Mouse (Mus musculus) CH12.LX (cell line): ENCODE data around the gene Tlx1. TPM values are rescaled to one million over a fixed set of nuclear protein-coding genes. Genes with fewer than 3 reads are reported as not detected.

Source experiments
- DNase-seq: peaks from one replicate; pipeline ENCODE4 v3.0.0-alpha.2; 2013; ENCODE audit errors: extremely low read depth
- H3K27ac ChIP-seq: 2 replicates; pipeline ENCODE4 v1.5.1; 2012; ENCODE audit warnings: low read depth, mild to moderate bottlenecking, control low read depth, moderate library complexity; ENCODE audit not compliant: insufficient read depth
- H3K27me3 ChIP-seq: replicated peaks from 2 replicates; pipeline ENCODE3; 2012; ENCODE audit warnings: inconsistent platforms
- H3K36me3 ChIP-seq, 2 experiments: replicated peaks in 1 of 2; 2 replicates each; pipeline versions ENCODE3 to v1.6.1; 2012; ENCODE audit warnings: inconsistent platforms in 1 of 2, low read length in 1 of 2, mild to moderate bottlenecking in 1 of 2, mixed read lengths in 1 of 2, moderate library complexity in 1 of 2; ENCODE audit not compliant: control insufficient read depth in 1 of 2, insufficient read depth in 1 of 2
- H3K4me1 ChIP-seq, 2 experiments: 2 replicates each; pipeline ENCODE4 v1.6.1; 2012; ENCODE audit warnings: inconsistent platforms in 1 of 2, moderate library complexity in 1 of 2; ENCODE audit not compliant: insufficient read depth in 2 of 2, control insufficient read depth in 1 of 2
- H3K4me2 ChIP-seq: 2 replicates; pipeline ENCODE4 v1.6.1; 2012; ENCODE audit warnings: low read depth, mild to moderate bottlenecking, control low read depth; ENCODE audit not compliant: poor library complexity, insufficient read depth, severe bottlenecking
- H3K4me3 ChIP-seq, 3 experiments: fragments of 150-350 bp in 1 of 3; sonication (generic) in 1 of 3; replicated peaks in 1 of 3; 2 replicates each; pipeline versions ENCODE3 to v1.5.1; 2011 to 2012; ENCODE audit warnings: low read depth in 2 of 3, low read length in 2 of 3, mild to moderate bottlenecking in 2 of 3, moderate library complexity in 2 of 3, control low read depth in 1 of 3, improper control_type of control experiment in 1 of 3, inconsistent platforms in 1 of 3, mixed read lengths in 1 of 3; ENCODE audit not compliant: poor library complexity in 1 of 3
- H3K79me2 ChIP-seq: replicated peaks from 2 replicates; pipeline ENCODE4 v1.6.1; 2012; ENCODE audit warnings: mild to moderate bottlenecking, moderate library complexity; ENCODE audit not compliant: control insufficient read depth, poor library complexity, insufficient read depth, severe bottlenecking; ENCODE audit errors: extremely low read depth
- H3K9ac ChIP-seq: 2 replicates; pipeline ENCODE4 v1.6.1; 2012; ENCODE audit warnings: low read depth, mild to moderate bottlenecking, control low read depth, moderate library complexity; ENCODE audit not compliant: insufficient read depth
- H3K9me3 ChIP-seq: replicated peaks from 2 replicates; pipeline ENCODE3; 2012; ENCODE audit warnings: low read length, inconsistent platforms, mixed read lengths
- BHLHE40 ChIP-seq: IDR thresholded peaks from 2 replicates; pipeline ENCODE4 v1.6.1; 2011; ENCODE audit warnings: mild to moderate bottlenecking, low read depth, low read length, improper control_type of control experiment
- CHD1 ChIP-seq: IDR thresholded peaks from 2 replicates; pipeline ENCODE4 v1.6.1; 2012; ENCODE audit warnings: low read depth, low read length, improper control_type of control experiment, inconsistent platforms
- E2F4 ChIP-seq: IDR thresholded peaks from 2 replicates; pipeline ENCODE4 v1.6.1; 2011; ENCODE audit warnings: low read depth, low read length, improper control_type of control experiment; ENCODE audit not compliant: insufficient replicate concordance
- ELF1 ChIP-seq: IDR thresholded peaks from 2 replicates; pipeline ENCODE4 v1.6.1; 2014; ENCODE audit warnings: low read depth, mild to moderate bottlenecking, inconsistent platforms, low read length, improper control_type of control experiment
- EP300 ChIP-seq: IDR thresholded peaks from 2 replicates; pipeline ENCODE4 v1.6.1; 2011; ENCODE audit warnings: low read length, improper control_type of control experiment
- ETS1 ChIP-seq: conservative IDR thresholded peaks from 2 replicates; pipeline ENCODE4 v1.6.1; 2012; ENCODE audit warnings: low read depth, mild to moderate bottlenecking, inconsistent platforms, low read length, improper control_type of control experiment, moderate library complexity
- GABPA ChIP-seq: IDR thresholded peaks from 2 replicates; pipeline ENCODE4 v1.6.1; 2012; ENCODE audit warnings: low read depth, low read length, improper control_type of control experiment, inconsistent platforms; ENCODE audit not compliant: insufficient replicate concordance
- IRF4 ChIP-seq: IDR thresholded peaks from 2 replicates; pipeline ENCODE4 v1.6.1; 2014; ENCODE audit warnings: low read depth, mild to moderate bottlenecking, inconsistent platforms, low read length, improper control_type of control experiment
- JUND ChIP-seq: conservative IDR thresholded peaks from 2 replicates; pipeline ENCODE4 v1.6.1; 2011; ENCODE audit warnings: low read depth, low read length, improper control_type of control experiment
- MAFK ChIP-seq: IDR thresholded peaks from 2 replicates; pipeline ENCODE4 v1.6.1; 2011; ENCODE audit warnings: low read length, improper control_type of control experiment; ENCODE audit not compliant: insufficient replicate concordance
- MAZ ChIP-seq: IDR thresholded peaks from 2 replicates; pipeline ENCODE4 v1.6.1; 2012; ENCODE audit warnings: low read depth, mild to moderate bottlenecking, inconsistent platforms, low read length, improper control_type of control experiment, moderate library complexity
- MEF2A ChIP-seq: IDR thresholded peaks from 2 replicates; pipeline ENCODE4 v1.6.1; 2014; ENCODE audit warnings: low read depth, mild to moderate bottlenecking, inconsistent platforms, low read length, improper control_type of control experiment, borderline replicate concordance
- MYC ChIP-seq: IDR thresholded peaks from 2 replicates; pipeline ENCODE4 v1.6.1; 2011; ENCODE audit warnings: low read depth, mild to moderate bottlenecking, improper control_type of control experiment, low read length
- NRF1 ChIP-seq: IDR thresholded peaks from 2 replicates; pipeline ENCODE4 v1.6.1; 2014; ENCODE audit warnings: low read depth, mild to moderate bottlenecking, inconsistent platforms, low read length, improper control_type of control experiment, moderate library complexity
- PAX5 ChIP-seq: IDR thresholded peaks from 2 replicates; pipeline ENCODE4 v1.6.1; 2012; ENCODE audit warnings: low read length, inconsistent platforms, mixed read lengths
- RAD21 ChIP-seq: IDR thresholded peaks from 2 replicates; pipeline ENCODE4 v1.6.1; 2011; ENCODE audit warnings: low read depth, mild to moderate bottlenecking, low read length, improper control_type of control experiment, moderate library complexity
- RCOR1 ChIP-seq: conservative IDR thresholded peaks from 2 replicates; pipeline ENCODE4 v1.6.1; 2012; ENCODE audit warnings: low read depth, mild to moderate bottlenecking, inconsistent platforms, low read length, improper control_type of control experiment
- SIN3A ChIP-seq: IDR thresholded peaks from 2 replicates; pipeline ENCODE4 v1.6.1; 2012; ENCODE audit warnings: low read length, improper control_type of control experiment, inconsistent platforms
- TCF12 ChIP-seq: IDR thresholded peaks from 2 replicates; pipeline ENCODE4 v1.6.1; 2014; ENCODE audit warnings: low read depth, mild to moderate bottlenecking, inconsistent platforms, low read length, improper control_type of control experiment
- USF2 ChIP-seq: conservative IDR thresholded peaks from 2 replicates; pipeline ENCODE4 v1.6.1; 2011; ENCODE audit warnings: low read depth, low read length, improper control_type of control experiment
- ZC3H11A ChIP-seq: IDR thresholded peaks from 2 replicates; pipeline ENCODE4 v1.6.1; 2012; ENCODE audit warnings: low read depth, mild to moderate bottlenecking, inconsistent platforms, low read length, improper control_type of control experiment
- ZKSCAN1 ChIP-seq: IDR thresholded peaks from 2 replicates; pipeline ENCODE4 v1.6.1; 2012; ENCODE audit warnings: low read depth, inconsistent platforms, low read length, improper control_type of control experiment, borderline replicate concordance
- ZMIZ1 ChIP-seq: IDR thresholded peaks from 2 replicates; pipeline ENCODE4 v1.6.1; 2012; ENCODE audit warnings: low read depth, mild to moderate bottlenecking, inconsistent platforms, low read length, improper control_type of control experiment
- ZNF384 ChIP-seq: IDR thresholded peaks from 2 replicates; pipeline ENCODE4 v1.6.1; 2012; ENCODE audit warnings: low read depth, low read length, improper control_type of control experiment, inconsistent platforms
- dilution Hi-C: fragments of 300-500 bp; cut with MboI; formaldehyde crosslinking; loops from 2 replicates; pipeline ENCODE4 v1.14.3; 2020; ENCODE audit warnings: low sequenced_read_pairs; ENCODE audit not compliant: extremely low pct_unique_long_range_greater_than_20kb, extremely low pct_ligation_motif_present
- in situ Hi-C: fragments of 300-500 bp; cut with MboI; formaldehyde crosslinking; loops from 3 replicates; pipeline ENCODE4 v1.14.3; 2019; ENCODE audit warnings: low sequenced_read_pairs, low pct_ligation_motif_present, low pct_unique_long_range_greater_than_20kb, mixed read lengths
- polyA plus RNA-seq: library from polyadenylated mRNA; unstranded; fragments of >175 nt; gene quantifications from 2 replicates; pipeline ENCODE4 v1.2.1, GENCODE M21; 2012; ENCODE audit warnings: low read depth; ENCODE audit not compliant: insufficient read length
- total RNA-seq, 2 experiments: library from RNA; depleted of rRNA; stranded (reverse); fragments of 300-350 nt in 1 of 2; fragments of >200 nt in 1 of 2; gene quantifications; 2 replicates each; pipeline ENCODE4 v1.2.3; 2012 to 2014

Tlx1 gene
- total and polyA plus RNA-seq, 3 experiments: not detected

DNA sequence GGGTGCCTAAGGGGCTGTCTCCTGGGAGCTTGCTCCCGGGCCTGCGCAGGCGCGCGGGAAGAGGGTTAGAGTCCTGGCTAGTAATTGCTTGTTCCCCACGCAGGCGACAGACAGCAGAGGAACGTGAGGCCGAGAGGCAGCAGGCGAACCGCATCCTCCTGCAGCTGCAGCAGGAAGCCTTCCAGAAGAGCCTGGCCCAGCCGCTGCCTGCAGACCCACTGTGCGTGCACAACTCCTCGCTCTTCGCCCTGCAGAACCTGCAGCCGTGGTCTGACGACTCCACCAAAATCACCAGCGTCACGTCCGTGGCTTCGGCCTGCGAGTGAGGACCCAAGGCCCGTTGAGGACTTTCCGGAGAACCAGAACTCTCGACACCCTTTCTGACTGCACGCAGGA, 5.3 kb downstream of the Tlx1 start:
- Histone ChIP-seq H3K4me3 (no peak overlapping the region), H3K9me3 (no peaks in the 10 kb centered on the region), H3K27me3 (peaks cover 72% of the 10 kb centered on the region), H3K79me2 (no peaks in the 10 kb centered on the region), H3K9ac (no peak overlapping the region), H3K27ac (no peak overlapping the region), H3K4me2 (no peak overlapping the region), H3K36me3 (no peaks in the 10 kb centered on the region)
- in situ Hi-C loops (loop anchor here (5.0 to 10.0 kb wide), 2 partner anchors 33 to 101 kb away; no protein-coding TSS in a partner anchor), dilution Hi-C loops (no loop called here)
- no peak for TF ChIP-seq ZKSCAN1
- TF ChIP-seq RCOR1: no peak
- TF ChIP-seq NRF1: no peak
- no peak for TF ChIP-seq ZMIZ1
- TF ChIP-seq E2F4: no peak
- TF ChIP-seq MAFK: no peak
- TF ChIP-seq ZC3H11A: no peak
- no peak for TF ChIP-seq MYC
- no peak for TF ChIP-seq ELF1
- TF ChIP-seq IRF4: no peak
- TF ChIP-seq PAX5: no peak
- TF ChIP-seq, all 38 proteins: peak for 0
- peaks cover 0 to 3% of the 10 kb centered on the region in 2 experiments; a peak in 1 of 4 replicates for H3K4me1 ChIP-seq
- no peak for DNase-seq

DNA sequence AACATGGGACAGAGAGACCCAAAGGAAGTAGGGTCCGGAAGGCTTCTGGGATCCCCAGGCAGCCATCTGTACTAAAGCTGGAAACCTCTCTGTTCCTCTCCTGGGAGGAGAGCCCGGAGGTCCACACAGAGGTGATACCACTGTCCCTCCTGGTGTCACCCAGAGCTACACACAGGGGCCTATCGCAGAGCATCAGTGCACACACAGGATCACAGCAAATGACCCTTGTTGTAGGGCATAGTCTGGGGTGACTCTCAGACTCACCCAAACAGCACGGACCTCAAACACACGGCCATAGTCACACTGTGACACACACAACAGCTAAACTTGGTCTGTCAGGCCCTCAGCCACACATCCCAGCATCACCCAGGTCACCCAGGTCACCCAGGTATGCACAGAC, 5.9 kb downstream of the Tlx1 start:
- Histone ChIP-seq H3K36me3 (no peaks in the 10 kb centered on the region), H3K4me1 (peaks cover 0 to 3% of the 10 kb centered on the region in 2 experiments; a peak in 1 of 4 replicates), H3K27ac (no peak overlapping the region), H3K27me3 (peaks cover 75% of the 10 kb centered on the region), H3K9ac (no peak overlapping the region), H3K4me2 (no peak overlapping the region), H3K9me3 (no peaks in the 10 kb centered on the region), H3K4me3 (no peak overlapping the region), H3K79me2 (no peaks in the 10 kb centered on the region)
- in situ Hi-C loops (loop anchor here (5.0 to 10.0 kb wide), 2 partner anchors 34 to 102 kb away; no protein-coding TSS in a partner anchor), dilution Hi-C loops (no loop called here)
- TF ChIP-seq TCF12 (no peak), EP300 (no peak), ELF1 (no peak), SIN3A (no peak), USF2 (no peak), RAD21 (no peak), ZC3H11A (no peak), GABPA (no peak), MEF2A (no peak), BHLHE40 (no peak), ZNF384 (no peak), CHD1 (no peak), MAZ (no peak), E2F4 (no peak), NRF1 (no peak), JUND (no peak), ETS1 (no peak)
- no peak for DNase-seq
